Mouse (Mus musculus): ENCODE results near the gene Gm20388. TPM values are rescaled to one million over a fixed set of nuclear protein-coding genes. Genes with fewer than 3 reads are reported as not detected.

The Gm20388 gene
- polyA plus RNA-seq, 1 experiment: 18.7 TPM

DNA sequence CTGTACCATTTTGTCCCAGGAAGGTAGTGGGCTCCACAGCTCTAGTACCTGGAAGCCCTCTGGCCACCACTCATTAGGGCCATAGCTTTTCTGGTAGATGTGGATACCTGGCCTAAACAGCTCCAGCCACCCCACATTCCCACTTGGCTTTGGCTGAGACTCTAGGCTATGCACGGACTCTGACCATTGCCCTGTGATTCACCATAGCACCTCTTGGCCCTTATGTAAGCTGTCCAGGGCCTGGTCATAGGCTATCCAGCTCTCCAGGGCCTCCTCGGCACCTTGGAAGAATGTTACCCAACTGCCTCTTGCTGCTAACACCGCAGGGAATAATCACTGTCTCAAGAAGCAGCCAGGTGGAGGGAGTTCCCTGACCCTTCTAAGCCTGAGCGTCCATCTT is 2618.5 kb downstream of the Gm20388 start:
- Histone ChIP-seq H3K27ac (ENCODE audit: insufficient read depth, low read length) (no peak overlapping the region), H3K4me3 (replicated peaks; ENCODE audit: insufficient read depth, low read depth, low read length) (no peak overlapping the region), H3K4me1 (ENCODE audit: control insufficient read depth, insufficient read depth, low read length) (0 out of 2 replicates have a peak, but pooled peaks cover 6% of the 10 kb centered on the region), H3K27me3 (ENCODE audit: control insufficient read depth, insufficient read depth, low read length) (no peaks in the 10 kb centered on the region)
- no peak for DNase-seq
- 90% methylated on average over 4 of the region's 4 CpGs for WGBS
- TF ChIP-seq CTCF (IDR thresholded peaks at IDR 0.05; ENCODE audit: borderline replicate concordance, insufficient read depth, low read depth, low read length) (no peak), POLR2A (IDR thresholded peaks at IDR 0.05; ENCODE audit: borderline replicate concordance, insufficient read depth, low read length) (no peak)

- H3K4me3 ChIP-seq (replicated peaks; ENCODE audit: insufficient read depth, low read depth, low read length): no peak overlapping the region
- WGBS: 82% methylated on average over 8 of the region's 8 CpGs
- DNase-seq: no peak
- H3K27ac ChIP-seq (ENCODE audit: insufficient read depth, low read length): no peak overlapping the region
- H3K4me1 ChIP-seq (ENCODE audit: control insufficient read depth, insufficient read depth, low read length): no peaks in the 10 kb centered on the region
- H3K27me3 ChIP-seq (ENCODE audit: control insufficient read depth, insufficient read depth, low read length): no peaks in the 10 kb centered on the region
- TF ChIP-seq CTCF (IDR thresholded peaks at IDR 0.05; ENCODE audit: borderline replicate concordance, insufficient read depth, low read depth, low read length): no peak
- TF ChIP-seq POLR2A (IDR thresholded peaks at IDR 0.05; ENCODE audit: borderline replicate concordance, insufficient read depth, low read length): no peak
Observed at GRCm38 (mm10) chr8:122531312-122531711, 2620.7 kb downstream of the Gm20388 start.

DNA sequence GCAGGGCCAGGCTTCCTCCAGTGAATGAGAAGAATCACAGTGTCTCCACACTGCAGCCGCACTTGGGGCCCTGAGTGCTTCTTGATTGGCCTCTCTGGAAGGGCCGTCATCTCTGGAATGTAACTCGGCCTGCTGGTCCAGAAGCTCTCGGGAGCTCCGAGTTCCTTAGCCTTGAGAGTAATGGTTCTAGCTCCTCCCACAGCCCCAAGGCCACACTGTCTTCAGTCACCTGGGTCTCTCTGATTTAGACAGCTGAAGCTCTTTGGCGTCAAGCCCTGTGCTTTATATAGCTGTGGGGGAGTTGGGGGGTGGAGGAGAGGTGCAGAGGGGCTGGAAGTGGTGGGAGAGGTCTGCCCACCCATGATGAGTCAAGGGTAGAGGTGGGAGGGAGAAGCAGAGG is 2626.4 kb downstream of the Gm20388 start:
- no peaks in the 10 kb centered on the region for H3K27me3 ChIP-seq (ENCODE audit: control insufficient read depth, insufficient read depth, low read length)
- 72% methylated on average over 6 of the region's 6 CpGs for WGBS
- no peak overlapping the region for H3K4me3 ChIP-seq (replicated peaks; ENCODE audit: insufficient read depth, low read depth, low read length)
- no peak overlapping the region for H3K27ac ChIP-seq (ENCODE audit: insufficient read depth, low read length)
- no peak for DNase-seq
- TF ChIP-seq CTCF (IDR thresholded peaks at IDR 0.05; ENCODE audit: borderline replicate concordance, insufficient read depth, low read depth, low read length): no peak
- no peak for TF ChIP-seq POLR2A (IDR thresholded peaks at IDR 0.05; ENCODE audit: borderline replicate concordance, insufficient read depth, low read length)
- H3K4me1 ChIP-seq (ENCODE audit: control insufficient read depth, insufficient read depth, low read length): no peaks in the 10 kb centered on the region

- Histone ChIP-seq H3K27me3 (ENCODE audit: control insufficient read depth, insufficient read depth, low read length) (no peaks in the 10 kb centered on the region), H3K4me3 (replicated peaks; ENCODE audit: insufficient read depth, low read depth, low read length) (no peak overlapping the region), H3K27ac (ENCODE audit: insufficient read depth, low read length) (no peak overlapping the region), H3K4me1 (ENCODE audit: control insufficient read depth, insufficient read depth, low read length) (no peaks in the 10 kb centered on the region)
- DNase-seq: no peak
- TF ChIP-seq POLR2A (IDR thresholded peaks at IDR 0.05; ENCODE audit: borderline replicate concordance, insufficient read depth, low read length) (no peak), CTCF (IDR thresholded peaks at IDR 0.05; ENCODE audit: borderline replicate concordance, insufficient read depth, low read depth, low read length) (no peak)
- WGBS: 86% methylated on average over 2 of the region's 2 CpGs
Observed at GRCm38 (mm10) chr8:122537812-122538211, 2627.2 kb downstream of the Gm20388 start.

DNA sequence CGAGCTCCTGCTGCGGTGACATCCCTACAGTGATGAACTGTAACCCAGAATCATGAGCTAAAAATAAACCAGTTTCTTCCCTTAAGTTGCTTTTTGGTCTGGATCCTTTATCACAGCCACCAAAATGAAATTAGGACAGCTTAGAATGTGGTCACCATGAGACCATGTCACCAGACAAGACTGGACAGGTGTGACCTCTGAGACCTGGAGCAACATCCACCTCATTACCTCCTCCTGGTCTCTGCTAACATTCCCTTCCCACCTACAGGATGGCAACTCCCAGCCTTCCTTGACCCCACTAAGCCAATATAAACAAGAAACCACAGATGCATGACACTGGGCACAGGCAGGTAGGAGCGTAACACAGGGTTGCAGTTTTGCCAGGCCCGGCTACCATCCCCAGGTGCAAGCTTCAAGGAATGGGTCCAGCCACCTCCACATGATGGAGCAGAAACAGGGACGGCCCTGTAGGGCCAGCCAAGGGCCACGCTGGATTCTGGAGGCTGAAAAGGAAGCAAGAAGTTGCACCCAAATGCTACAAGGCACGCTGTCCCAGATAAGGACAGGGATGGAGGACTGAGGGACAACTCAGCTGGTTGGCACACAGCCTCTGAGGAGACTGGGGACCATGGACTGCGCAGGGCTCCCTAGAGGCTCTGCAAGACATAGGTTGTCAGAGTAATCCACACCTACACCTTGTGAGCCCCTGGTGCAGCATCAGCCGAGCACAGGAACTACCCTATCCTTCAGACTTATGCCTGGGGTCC is 2627.9 kb downstream of the Gm20388 start:
- H3K4me3 ChIP-seq (replicated peaks; ENCODE audit: insufficient read depth, low read depth, low read length): no peak overlapping the region
- no peak for DNase-seq
- H3K27me3 ChIP-seq (ENCODE audit: control insufficient read depth, insufficient read depth, low read length): no peaks in the 10 kb centered on the region
- no peak overlapping the region for H3K27ac ChIP-seq (ENCODE audit: insufficient read depth, low read length)
- H3K4me1 ChIP-seq (ENCODE audit: control insufficient read depth, insufficient read depth, low read length): no peaks in the 10 kb centered on the region
- TF ChIP-seq CTCF (IDR thresholded peaks at IDR 0.05; ENCODE audit: borderline replicate concordance, insufficient read depth, low read depth, low read length): no peak
- no peak for TF ChIP-seq POLR2A (IDR thresholded peaks at IDR 0.05; ENCODE audit: borderline replicate concordance, insufficient read depth, low read length)
- 83% methylated on average over 9 of the region's 9 CpGs for WGBS

- DNase-seq: no peak
- H3K4me1 ChIP-seq (ENCODE audit: control insufficient read depth, insufficient read depth, low read length): 0 out of 2 replicates have a peak, but pooled peaks cover 3% of the 10 kb centered on the region
- H3K4me3 ChIP-seq (replicated peaks; ENCODE audit: insufficient read depth, low read depth, low read length): no peak overlapping the region
- TF ChIP-seq POLR2A (IDR thresholded peaks at IDR 0.05; ENCODE audit: borderline replicate concordance, insufficient read depth, low read length): no peak
- no peak for TF ChIP-seq CTCF (IDR thresholded peaks at IDR 0.05; ENCODE audit: borderline replicate concordance, insufficient read depth, low read depth, low read length)
- no peak overlapping the region for H3K27ac ChIP-seq (ENCODE audit: insufficient read depth, low read length)
- H3K27me3 ChIP-seq (ENCODE audit: control insufficient read depth, insufficient read depth, low read length): no peaks in the 10 kb centered on the region
- 93% methylated on average over 8 of the region's 8 CpGs for WGBS
Observed at GRCm38 (mm10) chr8:122544138-122544537, 2633.5 kb downstream of the Gm20388 start.

- TF ChIP-seq CTCF (IDR thresholded peaks at IDR 0.05; ENCODE audit: borderline replicate concordance, insufficient read depth, low read depth, low read length): no peak
- TF ChIP-seq POLR2A (IDR thresholded peaks at IDR 0.05; ENCODE audit: borderline replicate concordance, insufficient read depth, low read length): no peak
- no peak for DNase-seq
- 0 out of 2 replicates have a peak, but pooled peaks cover 3% of the 10 kb centered on the region for H3K4me1 ChIP-seq (ENCODE audit: control insufficient read depth, insufficient read depth, low read length)
- H3K27me3 ChIP-seq (ENCODE audit: control insufficient read depth, insufficient read depth, low read length): no peaks in the 10 kb centered on the region; the same call in 1 of the 2 replicates
- no peak overlapping the region for H3K27ac ChIP-seq (ENCODE audit: insufficient read depth, low read length)
- H3K4me3 ChIP-seq (replicated peaks; ENCODE audit: insufficient read depth, low read depth, low read length): no peak overlapping the region
- 89% methylated on average over 7 of the region's 7 CpGs for WGBS
Observed at GRCm38 (mm10) chr8:122546066-122546755, 2635.6 kb downstream of the Gm20388 start.
